Mouse (Mus musculus) brain, embryonic 14.5 days (tissue): ENCODE measurements around the gene Cox17. TPM values are rescaled to one million over a fixed set of nuclear protein-coding genes. Genes with fewer than 3 reads are reported as not detected.

Source experiments
- DNase-seq: peaks from one replicate; pipeline ENCODE4 v3.0.0-alpha.2; 2011; ENCODE audit warnings: low read depth
- CTCF ChIP-seq: fragments of 200-500 bp; IDR thresholded peaks from 2 replicates; pipeline ENCODE4 v1.5.1; 2012; ENCODE audit warnings: inconsistent platforms, mild to moderate bottlenecking, moderate library complexity, borderline replicate concordance; ENCODE audit not compliant: insufficient read depth, insufficient read length; ENCODE audit errors: extremely low read depth
- POLR2A ChIP-seq: fragments of 200-500 bp; IDR thresholded peaks from 2 replicates; pipeline ENCODE4 v1.6.1; 2012; ENCODE audit warnings: mild to moderate bottlenecking, inconsistent platforms, borderline replicate concordance; ENCODE audit not compliant: poor library complexity, insufficient read depth, insufficient read length, severe bottlenecking; ENCODE audit errors: extremely low read depth
- polyA plus RNA-seq: library from polyadenylated mRNA; depleted of rRNA; stranded (reverse); fragments of >200 nt; gene quantifications from 2 replicates; pipeline ENCODE4 v1.2.3, GENCODE M21; 2012; rRNA removed

Cox17 gene
- polyA plus RNA-seq, result 62.9 and 69.0 TPM in 2 replicates

DNA sequence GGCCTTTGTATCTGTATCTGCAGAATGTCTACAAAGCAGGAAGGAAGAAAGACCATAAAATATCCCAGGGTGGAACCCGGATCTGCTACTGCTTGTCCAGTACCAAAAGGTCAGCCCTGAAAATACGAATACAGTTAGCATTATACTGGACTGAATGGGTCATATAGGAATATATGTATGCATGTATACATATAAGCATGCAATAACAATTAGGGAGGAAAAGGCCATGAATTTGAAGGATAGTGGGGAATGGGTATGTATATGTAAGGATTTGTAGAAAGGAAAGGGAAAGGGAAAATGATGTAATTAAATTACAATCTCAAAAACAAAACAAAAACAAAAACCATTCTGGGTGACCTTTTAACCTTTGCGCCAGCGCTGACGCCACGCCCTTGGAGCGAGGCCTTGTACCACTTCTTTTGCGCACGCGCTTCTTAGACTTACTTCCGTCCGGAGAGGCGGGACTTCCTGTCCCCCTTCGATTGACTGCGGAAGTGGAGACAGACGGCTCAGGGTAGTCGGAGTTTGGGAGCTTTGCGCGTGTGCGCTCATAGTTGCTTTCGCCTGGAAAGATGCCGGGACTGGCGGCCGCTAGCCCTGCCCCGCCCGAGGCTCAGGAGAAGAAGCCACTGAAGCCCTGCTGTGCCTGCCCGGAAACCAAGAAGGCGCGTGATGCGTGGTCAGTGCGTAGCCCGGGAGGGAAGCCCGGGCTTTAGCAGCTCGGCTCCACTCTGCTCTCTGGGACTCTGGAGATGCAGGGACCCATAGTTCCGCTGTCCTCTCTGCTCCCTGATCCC, at the start of gene Cox17, which contains the start of gene Gm21987:
Cox17 (plus strand) TSS at position 463 of the 797 bp plus-strand sequence.
Gm21987 (plus strand) TSS at position 512 of the 797 bp plus-strand sequence.
- TF ChIP-seq POLR2A (peak; percentile 40; the same call in 1 of the 2 replicates), CTCF (no peak)
- DNase-seq, result peak; percentile 97

DNA sequence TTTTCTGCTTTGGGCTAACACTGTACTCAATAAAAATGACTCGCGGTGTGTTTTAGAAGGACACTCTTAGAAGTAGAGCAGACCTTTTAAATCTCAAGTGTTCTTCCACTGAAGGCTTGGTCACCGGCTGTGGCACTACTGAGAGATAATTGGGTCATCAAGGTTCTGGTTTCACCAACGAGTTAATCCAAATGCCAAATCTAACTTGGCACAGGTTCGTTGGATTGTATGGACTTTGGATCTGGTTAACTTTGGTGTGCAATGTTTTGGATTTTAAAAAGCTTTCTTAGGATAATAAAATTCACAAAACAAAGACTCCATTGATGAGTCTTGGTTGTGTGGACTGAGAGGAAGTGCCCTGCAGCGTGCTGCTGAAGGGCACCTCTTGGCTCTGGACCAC, 48.4 kb upstream of the Cox17 start:
- TF ChIP-seq POLR2A, result no peak
- no peak for TF ChIP-seq CTCF
- DNase-seq, result no peak

DNA sequence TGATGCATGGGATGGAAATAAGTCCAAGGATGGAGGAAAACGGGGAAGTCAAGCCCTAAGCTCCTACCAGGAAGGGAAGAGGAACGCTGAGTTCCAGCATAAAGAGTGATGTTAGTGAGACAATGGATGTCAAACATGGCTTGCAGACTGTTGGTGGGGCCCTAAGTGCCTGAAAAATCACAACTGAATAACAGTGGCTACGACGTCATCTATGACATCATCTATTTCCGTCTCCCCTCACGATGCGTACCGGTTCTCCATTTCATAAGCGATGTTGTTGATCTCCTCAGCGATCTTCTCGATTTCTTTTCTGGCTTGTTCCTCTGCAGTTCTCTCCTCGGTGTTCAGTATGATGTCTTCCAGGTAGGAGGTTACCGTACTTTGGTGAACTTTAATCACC, 44.4 kb upstream of the Cox17 start:
- no peak for DNase-seq
- TF ChIP-seq POLR2A, result no peak
- TF ChIP-seq CTCF, result no peak

DNA sequence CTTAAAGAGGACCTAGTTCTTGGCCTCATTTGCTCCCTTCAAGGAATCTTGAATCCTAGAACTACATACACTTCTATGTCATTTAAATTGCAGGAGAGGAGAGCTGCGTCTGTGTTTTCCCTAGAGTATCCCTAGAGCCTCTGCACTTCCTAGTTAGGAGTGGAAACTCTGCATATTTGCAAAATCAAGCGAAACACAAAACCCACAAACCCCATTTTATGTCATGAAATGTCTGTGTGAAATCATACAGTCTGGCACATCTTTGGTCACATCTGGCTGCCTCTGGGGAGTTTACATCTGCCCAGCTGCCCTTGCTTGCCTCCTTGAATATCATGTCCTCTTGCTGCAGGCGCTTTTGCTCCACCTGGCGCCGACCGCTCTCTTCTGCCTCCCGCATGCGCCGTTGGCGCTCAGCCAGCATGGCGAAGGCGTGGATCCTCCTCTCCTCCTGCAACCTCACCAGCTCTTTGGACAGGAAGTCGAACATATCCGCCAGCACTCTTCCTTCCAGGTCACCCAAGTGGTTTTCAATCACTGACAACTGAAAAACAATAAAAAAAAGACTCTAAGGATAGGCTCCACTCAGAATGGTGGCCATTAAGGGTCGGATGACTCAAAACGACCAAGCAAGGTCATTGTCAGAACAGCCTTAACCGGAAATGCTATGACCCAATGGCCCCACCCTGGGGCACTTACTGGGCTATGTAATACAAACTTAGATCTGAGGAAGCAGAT, 42.2 kb upstream of the Cox17 start:
- no peak for TF ChIP-seq CTCF
- TF ChIP-seq POLR2A, result no peak
- peak; percentile 11 for DNase-seq

DNA sequence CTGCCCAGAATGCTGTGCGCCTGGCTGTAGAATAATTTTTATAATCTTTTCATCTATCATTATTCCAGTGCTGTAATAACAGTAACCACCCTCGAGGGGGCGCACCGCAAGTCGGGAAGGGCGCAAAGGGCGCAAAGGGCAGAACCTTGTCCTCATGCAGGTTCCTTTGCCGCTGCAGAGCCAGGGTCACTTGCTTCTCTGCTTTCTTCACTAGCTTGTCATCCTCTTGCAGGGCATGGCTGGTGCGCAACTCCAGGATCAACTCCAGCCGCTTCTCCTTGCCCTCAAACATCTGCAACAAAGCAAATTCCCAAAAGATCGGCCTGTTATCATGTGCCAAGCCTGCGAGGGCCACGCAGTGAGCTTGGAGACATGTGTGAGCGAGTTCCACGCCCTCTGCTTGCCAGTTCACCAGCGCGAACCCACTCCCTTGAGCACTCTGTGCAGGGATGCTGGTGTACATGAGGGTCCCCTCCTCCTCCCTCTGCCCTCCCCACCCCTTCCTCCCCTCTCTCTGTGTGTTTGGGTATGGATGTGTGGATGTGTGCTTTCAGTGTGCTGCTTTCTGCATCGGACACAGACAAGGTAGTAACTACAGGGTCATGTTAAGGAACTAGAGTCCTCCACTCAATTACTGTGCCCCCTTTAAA, 40.1 kb upstream of the Cox17 start:
- peak; percentile 3 for DNase-seq
- peak; percentile 61 for TF ChIP-seq CTCF
- TF ChIP-seq POLR2A, result no peak

DNA sequence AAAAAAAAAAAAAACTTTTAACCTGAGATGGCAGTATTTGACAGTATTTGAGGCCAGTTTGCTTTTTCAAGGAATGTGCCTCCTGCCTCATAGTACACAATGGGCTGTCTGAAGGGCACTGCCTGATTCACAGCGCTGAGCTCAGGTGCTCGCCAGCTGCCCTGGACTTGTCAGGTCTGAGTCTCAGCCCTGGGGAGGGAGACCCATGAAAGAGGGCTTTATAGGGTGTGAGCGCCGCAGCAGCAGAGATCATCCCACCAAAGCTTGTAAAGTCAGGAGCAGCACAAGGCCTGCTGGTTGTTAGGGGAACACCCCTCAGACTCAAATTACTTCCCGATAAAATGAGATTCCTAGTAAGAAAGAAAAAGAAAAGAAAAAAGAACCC, 39.6 kb upstream of the Cox17 start:
- DNase-seq, result peak; percentile 21
- no peak for TF ChIP-seq CTCF
- TF ChIP-seq POLR2A, result no peak

DNA sequence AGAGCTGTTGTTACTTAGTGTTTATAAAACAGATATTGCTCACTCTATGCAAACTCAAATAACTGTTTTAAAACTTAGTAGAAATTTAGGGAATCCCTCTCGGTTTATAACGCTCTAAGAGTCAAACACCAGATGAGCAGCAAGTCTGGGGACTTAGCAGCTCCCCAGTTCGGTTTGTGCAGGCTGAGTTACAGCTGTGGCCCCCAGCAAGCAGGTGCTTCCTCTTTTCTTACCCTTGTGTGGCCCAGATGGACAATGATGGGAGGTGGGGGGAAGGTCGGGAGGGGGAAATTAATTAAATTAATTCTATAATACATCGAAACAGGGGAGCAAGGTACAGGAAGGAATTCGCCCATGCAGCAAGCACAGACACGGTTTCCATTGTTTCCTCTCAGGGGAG, 39.1 kb upstream of the Cox17 start:
- peak; percentile 6 for DNase-seq
- no peak for TF ChIP-seq POLR2A
- no peak for TF ChIP-seq CTCF

DNA sequence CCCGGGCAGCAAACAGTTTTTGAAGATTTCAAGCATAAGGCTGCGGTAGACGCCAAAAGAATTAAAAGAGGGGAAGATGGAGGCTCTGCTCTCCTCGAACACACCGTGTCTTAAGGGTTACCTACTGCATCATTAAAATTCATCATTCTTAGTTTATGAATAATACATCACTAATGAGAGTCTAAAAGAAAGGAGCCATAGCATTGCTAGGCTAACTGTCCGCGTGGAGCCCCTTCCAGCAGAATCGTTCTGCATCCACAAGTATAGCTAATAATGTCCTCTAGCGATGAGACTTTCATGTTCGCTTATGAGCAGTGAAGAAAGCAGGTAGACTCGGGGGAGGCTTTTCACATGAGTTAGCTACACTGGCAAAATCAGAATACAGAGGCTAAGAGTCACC, 38.6 kb upstream of the Cox17 start:
- no peak for TF ChIP-seq POLR2A
- no peak for TF ChIP-seq CTCF
- DNase-seq, result peak; percentile 61

DNA sequence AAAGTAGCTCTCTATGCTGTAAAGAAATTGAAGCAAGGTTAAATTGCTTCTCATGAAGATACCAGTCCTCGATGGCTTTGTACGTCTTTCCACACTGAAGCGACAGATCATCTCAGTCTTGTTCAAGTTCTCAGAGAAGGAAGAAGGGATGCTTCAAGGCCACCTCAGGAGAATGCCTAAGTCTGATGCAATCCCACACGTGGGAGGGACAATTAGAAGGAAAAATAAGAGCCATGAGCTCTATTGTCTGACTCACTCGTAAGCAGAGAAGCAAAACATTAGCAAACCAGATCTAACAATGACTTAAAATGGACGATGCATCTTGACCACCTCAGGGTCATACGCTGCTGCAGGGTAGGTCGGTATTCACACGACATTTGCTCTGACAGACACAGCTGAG, 28.3 kb upstream of the Cox17 start:
- no peak for DNase-seq
- TF ChIP-seq POLR2A, result no peak
- TF ChIP-seq CTCF, result no peak

DNA sequence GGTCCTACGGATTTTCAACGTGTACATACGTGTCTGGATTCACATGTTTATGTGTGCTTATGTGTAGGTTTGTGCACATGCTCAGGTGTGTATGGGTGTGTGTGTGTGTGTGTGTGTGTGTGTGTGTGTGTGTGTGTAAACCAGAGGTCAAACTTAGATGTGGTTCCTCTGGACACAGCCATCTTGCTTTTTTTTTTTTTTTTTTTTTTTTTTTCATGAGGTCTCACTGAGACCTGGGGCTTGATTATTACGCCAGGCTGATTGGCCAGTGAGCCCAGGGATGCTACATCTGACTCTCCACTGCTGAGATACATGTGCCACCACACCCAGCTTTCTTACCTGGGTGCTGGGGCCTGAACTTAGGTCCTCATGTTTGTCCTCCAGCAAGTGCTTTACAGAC, 27.7 kb upstream of the Cox17 start:
- no peak for DNase-seq
- TF ChIP-seq CTCF (no peak), POLR2A (no peak)

DNA sequence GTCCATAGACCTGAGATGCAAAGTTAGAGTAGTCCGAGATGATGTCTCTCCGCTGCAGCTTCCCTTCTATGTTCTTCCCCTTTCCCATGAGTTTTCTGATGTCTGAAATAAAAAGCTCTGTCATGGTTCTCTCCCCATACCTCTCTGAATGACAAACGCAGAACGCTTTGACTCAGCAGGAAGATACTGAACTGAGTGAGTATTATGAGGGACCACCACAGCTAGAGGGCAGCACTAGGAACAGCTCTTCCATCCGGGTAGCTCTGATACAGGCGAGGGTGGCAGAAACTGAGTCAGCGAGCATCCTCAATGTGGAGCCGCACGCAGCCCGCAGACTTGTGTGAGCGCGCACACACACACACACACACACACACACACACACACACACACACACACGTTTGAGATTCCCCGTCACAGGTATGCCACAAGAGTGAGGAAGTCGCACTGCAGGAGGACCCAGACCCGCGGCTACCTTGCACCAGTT, 25.3 kb upstream of the Cox17 start:
- peak; percentile 83 for DNase-seq
- TF ChIP-seq POLR2A, result no peak
- TF ChIP-seq CTCF, result peak; percentile 71

DNA sequence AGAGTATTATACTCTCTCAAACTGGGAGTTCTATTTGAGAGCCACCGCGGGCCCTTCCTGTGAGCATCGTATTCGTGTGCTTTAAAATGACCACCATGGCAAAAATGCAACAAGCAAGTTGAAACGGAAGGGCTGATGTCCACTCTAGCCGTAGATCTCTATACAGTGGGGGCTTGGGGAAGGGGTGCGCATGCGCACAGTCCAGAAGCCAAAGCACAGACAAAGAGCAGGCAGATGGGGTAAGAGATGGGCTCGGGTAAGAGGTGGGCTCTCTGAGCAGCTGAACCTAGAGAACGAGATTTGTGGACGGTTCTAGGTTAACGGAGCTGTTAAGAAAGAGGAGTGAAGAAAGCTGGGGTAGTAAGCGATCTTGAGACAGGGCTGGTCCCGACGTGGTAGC, 22.5 kb upstream of the Cox17 start:
- DNase-seq, result no peak
- TF ChIP-seq POLR2A (no peak), CTCF (no peak)
